Mouse (Mus musculus) frontal cortex, adult (tissue): ENCODE results near the gene Dut.
"Not testable (repeated sequence)": the region's sequence is repeated elsewhere in the genome, so short reads cannot be mapped to it uniquely, and the experiment has no call there.

Source experiments
- ATAC-seq: cut with Nextera tagmentation; 2 replicates; pipeline ENCODE4 v1.9.2; 2017; ENCODE audit warnings: mild to moderate bottlenecking, moderate library complexity, mixed read lengths; ENCODE audit not compliant: low TSS enrichment

The Dut gene

GRCm38 (mm10) chr2:125254630-125255029, 7.6 kb downstream of the Dut start:
- ATAC-seq, result no peak

- no peak for ATAC-seq
These were observed 8.9 kb downstream of the Dut start for GRCm38 (mm10) chr2:125255886-125256285.

- peak; percentile 59; the same call in 1 of the 2 replicates for ATAC-seq
These were observed 12.5 kb downstream of the Dut start for GRCm38 (mm10) chr2:125259230-125260120.

- ATAC-seq, result no peak
These were observed 13.3 kb downstream of the Dut start for GRCm38 (mm10) chr2:125260326-125260725.

GRCm38 (mm10) chr2:125263056-125263455, 16.1 kb downstream of the Dut start:
- ATAC-seq, result peak; percentile 66

- no peak for ATAC-seq
These were observed 16.8 kb downstream of the Dut start for GRCm38 (mm10) chr2:125263753-125264152.

GRCm38 (mm10) chr2:125268876-125269275, 21.9 kb downstream of the Dut start:
- no peak for ATAC-seq

- ATAC-seq, result no peak
These were observed 28.6 kb downstream of the Dut start for GRCm38 (mm10) chr2:125275617-125276016.

- ATAC-seq, result no peak
These were observed 29.7 kb downstream of the Dut start for GRCm38 (mm10) chr2:125276692-125277091.

- ATAC-seq, result no peak
These were observed 31.5 kb downstream of the Dut start for GRCm38 (mm10) chr2:125278474-125278873.

- ATAC-seq, result not testable (repeated sequence)
These were observed 33.0 kb downstream of the Dut start for GRCm38 (mm10) chr2:125279995-125280394.

- ATAC-seq, result no peak
These were observed 35.6 kb downstream of the Dut start for GRCm38 (mm10) chr2:125282334-125283206.

- ATAC-seq, result no peak
These were observed 38.8 kb downstream of the Dut start for GRCm38 (mm10) chr2:125285777-125286176.

- no peak for ATAC-seq
These were observed 43.4 kb downstream of the Dut start for GRCm38 (mm10) chr2:125290197-125290965.

- no peak for ATAC-seq
These were observed 44.1 kb downstream of the Dut start for GRCm38 (mm10) chr2:125291101-125291500.

- ATAC-seq, result no peak
These were observed 45.6 kb downstream of the Dut start for GRCm38 (mm10) chr2:125292616-125293015.

- no peak for ATAC-seq
These were observed 47.0 kb downstream of the Dut start for GRCm38 (mm10) chr2:125293969-125294491.

- ATAC-seq, result no peak
These were observed 48.5 kb downstream of the Dut start for GRCm38 (mm10) chr2:125295526-125295925.

- ATAC-seq, result no peak
These were observed 51.9 kb downstream of the Dut start for GRCm38 (mm10) chr2:125298841-125299240.

- ATAC-seq, result no peak
These were observed 55.1 kb downstream of the Dut start for GRCm38 (mm10) chr2:125301877-125302624.

GRCm38 (mm10) chr2:125302625-125302924, 55.6 kb downstream of the Dut start:
- ATAC-seq, result no peak
